Mouse (Mus musculus): ENCODE data around the gene Zfp30. TPM values are rescaled to one million over a fixed set of nuclear protein-coding genes. Genes with fewer than 3 reads are reported as not detected.

Gene Zfp30
- 1 to 10 TPM; 5.2 to 6.1 TPM for total RNA-seq (2021)

GRCm38 (mm10) chr7:29783871-29784551 is at the start of gene Zfp30:
Zfp30 (plus strand) TSS chr7:29783998.
- DNase-seq (ENCODE audit: low spot score) = peak; percentile 74
- intact Hi-C loops (cut with DNase I) = loop anchor here (2.0 kb wide), 2 partner anchors 15 to 31 kb away; partner anchors contain the start of gene Zfp84

GRCm38 (mm10) chr7:29742258-29742657 is 41.5 kb upstream of the Zfp30 start:
- no peak for DNase-seq (ENCODE audit: low spot score)
- intact Hi-C loops (cut with DNase I) = no loop called here

GRCm38 (mm10) chr7:29760476-29760875 is 23.3 kb upstream of the Zfp30 start:
- intact Hi-C loops (cut with DNase I) = no loop called here
- DNase-seq (ENCODE audit: low spot score) = no peak

- DNase-seq (ENCODE audit: low spot score) = no peak
- intact Hi-C loops (cut with DNase I) = loop anchor here (5.0 kb wide), 2 partner anchors 148 to 218 kb away; partner anchors contain the start of gene Zfp568
These were observed 19.1 kb upstream of the Zfp30 start for GRCm38 (mm10) chr7:29764702-29765101.

GRCm38 (mm10) chr7:29767058-29767686 is 16.6 kb upstream of the Zfp30 start:
- intact Hi-C loops (cut with DNase I) = loop anchor here (5.0 kb wide), 2 partner anchors 145 to 215 kb away; partner anchors contain the start of gene Zfp568
- DNase-seq (ENCODE audit: low spot score) = peak; percentile 62

- peak; percentile 85 for DNase-seq (ENCODE audit: low spot score)
- intact Hi-C loops (cut with DNase I) = loop anchor here (2.0 to 5.0 kb wide), 4 partner anchors 15 to 214 kb away; partner anchors contain the start of genes Zfp30 and Zfp568
These were observed 15.5 kb upstream of the Zfp30 start, which contains the start of gene Zfp84 for GRCm38 (mm10) chr7:29768090-29768900. Zfp84 (plus strand) TSS chr7:29768552.

GRCm38 (mm10) chr7:29768980-29769379 is 14.8 kb upstream of the Zfp30 start:
- no peak for DNase-seq (ENCODE audit: low spot score)
- intact Hi-C loops (cut with DNase I) = loop anchor here (2.0 to 5.0 kb wide), 4 partner anchors 14 to 213 kb away; partner anchors contain the start of genes Zfp30 and Zfp568

- DNase-seq (ENCODE audit: low spot score) = no peak
- intact Hi-C loops (cut with DNase I) = loop anchor here (5.0 kb wide), 1 partner anchor 84 kb away; the partner anchor contains the start of gene Zfp420
These were observed 10.3 kb upstream of the Zfp30 start for GRCm38 (mm10) chr7:29773503-29773902.

GRCm38 (mm10) chr7:29774371-29774770 is 9.4 kb upstream of the Zfp30 start:
- no peak for DNase-seq (ENCODE audit: low spot score)
- intact Hi-C loops (cut with DNase I) = loop anchor here (5.0 kb wide), 1 partner anchor 83 kb away; the partner anchor contains the start of gene Zfp420

- DNase-seq (ENCODE audit: low spot score) = no peak
- intact Hi-C loops (cut with DNase I) = no loop called here
These were observed 7.2 kb upstream of the Zfp30 start for GRCm38 (mm10) chr7:29776568-29776967.

- intact Hi-C loops (cut with DNase I) = no loop called here
- no peak for DNase-seq (ENCODE audit: low spot score)
These were observed 6.4 kb upstream of the Zfp30 start for GRCm38 (mm10) chr7:29777372-29777771.

- no peak for DNase-seq (ENCODE audit: low spot score)
- intact Hi-C loops (cut with DNase I) = loop anchor here (2.0 kb wide), 1 partner anchor 30 kb away; no protein-coding TSS in a partner anchor
These were observed 1.2 kb downstream of the Zfp30 start for GRCm38 (mm10) chr7:29785023-29785422.

GRCm38 (mm10) chr7:29785888-29786287 is 2.1 kb downstream of the Zfp30 start:
- DNase-seq (ENCODE audit: low spot score) = no peak
- intact Hi-C loops (cut with DNase I) = loop anchor here (2.0 kb wide), 1 partner anchor 29 kb away; no protein-coding TSS in a partner anchor

GRCm38 (mm10) chr7:29792906-29793305 is 9.1 kb downstream of the Zfp30 start:
- intact Hi-C loops (cut with DNase I) = no loop called here
- DNase-seq (ENCODE audit: low spot score) = no peak

GRCm38 (mm10) chr7:29807046-29807445 is 23.2 kb downstream of the Zfp30 start:
- intact Hi-C loops (cut with DNase I) = no loop called here

GRCm38 (mm10) chr7:29812244-29812643 is 28.4 kb downstream of the Zfp30 start:
- DNase-seq (ENCODE audit: low spot score) = no peak
- intact Hi-C loops (cut with DNase I) = no loop called here

More at GRCm38 (mm10) chr7:29807046-29807445, 23.2 kb downstream of the Zfp30 start:
- no peak for DNase-seq (ENCODE audit: low spot score)

GRCm38 (mm10) chr7:29814381-29814780 is 30.6 kb downstream of the Zfp30 start:
- no peak for DNase-seq (ENCODE audit: low spot score)
- intact Hi-C loops (cut with DNase I) = loop anchor here (2.0 kb wide), 1 partner anchor 30 kb away; no protein-coding TSS in a partner anchor

- intact Hi-C loops (cut with DNase I) = loop anchor here (2.0 to 5.0 kb wide), 2 partner anchors 30 to 92 kb away; partner anchors contain the start of genes Zfp27 and Zfp383
- DNase-seq (ENCODE audit: low spot score) = no peak
These were observed 31.4 kb downstream of the Zfp30 start for GRCm38 (mm10) chr7:29815061-29815784.

GRCm38 (mm10) chr7:29815910-29816429 is 32.2 kb downstream of the Zfp30 start, which contains the start of gene Zfp790:
Zfp790 (plus strand) TSS chr7:29816114.
- intact Hi-C loops (cut with DNase I) = loop anchor here (2.0 to 5.0 kb wide), 2 partner anchors 31 to 91 kb away; partner anchors contain the start of genes Zfp27 and Zfp383
- peak; percentile 85 for DNase-seq (ENCODE audit: low spot score)

Data from heart, postnatal 25 days (tissue).